Mouse (Mus musculus) effector memory CD4-positive, alpha-beta T cell, adult 7 months (primary cell): ENCODE results near the gene Fkbpl. TPM values are rescaled to one million over a fixed set of nuclear protein-coding genes. Genes with fewer than 3 reads are reported as not detected.

Experiments
- polyA plus RNA-seq: library from polyadenylated mRNA; unstranded; fragments of 100-300 nt; shearing (Covaris generic); gene quantifications from one replicate; pipeline ENCODE4 v1.2.1, GENCODE M21; 2017

Fkbpl gene
- 1.00 TPM for polyA plus RNA-seq

DNA sequence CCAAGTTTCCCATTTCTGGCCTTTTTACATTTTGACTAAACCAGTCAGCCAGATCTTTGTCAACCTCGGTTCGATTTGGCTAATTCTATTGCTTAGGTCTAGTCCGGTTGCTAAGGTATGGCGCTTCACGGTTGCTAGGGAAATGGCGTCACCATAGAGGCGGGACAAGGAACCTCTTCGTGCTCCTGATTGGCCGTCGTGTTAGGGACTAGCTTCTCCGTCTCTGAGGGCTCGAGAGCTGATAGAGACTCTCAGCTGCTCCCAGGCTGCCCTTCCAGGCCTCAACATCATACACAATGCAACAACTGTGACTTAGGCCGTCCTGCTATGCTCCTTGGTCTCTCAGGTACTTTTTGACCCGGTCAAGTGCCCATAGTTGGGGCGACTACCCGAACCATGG is at the start of gene Fkbpl:
Gene Fkbpl, plus strand, starts transcription at position 157 of the 400 bp plus-strand sequence.

DNA sequence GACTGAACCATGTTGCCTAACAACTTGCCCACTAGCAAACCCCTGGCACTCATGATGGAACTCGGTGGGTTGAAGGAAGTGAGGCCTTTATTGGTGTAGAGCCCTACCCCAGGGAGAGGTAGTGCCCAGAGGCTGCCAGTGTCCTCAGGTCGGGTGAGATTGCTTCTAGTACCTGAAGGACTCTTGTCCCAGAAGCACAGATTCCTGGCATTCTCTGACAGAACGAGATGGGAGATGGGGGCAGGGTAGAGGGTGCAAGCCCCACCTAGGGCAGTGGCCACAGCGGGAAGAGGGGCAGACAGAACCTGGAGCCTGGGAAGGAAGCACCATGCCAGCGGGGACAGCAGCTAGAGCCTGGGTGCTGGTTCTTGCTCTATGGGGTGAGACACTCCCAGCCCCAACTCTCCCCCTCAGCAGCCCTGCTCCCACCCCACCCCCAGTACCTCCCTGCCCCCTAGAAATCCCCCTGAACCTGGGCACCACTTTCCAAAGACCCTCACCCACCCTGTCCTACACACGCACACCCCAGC is 46.9 kb upstream of the Fkbpl start, which contains the start of gene Ager:
Gene Ager, plus strand, starts transcription at position 297 of the 530 bp plus-strand sequence.

DNA sequence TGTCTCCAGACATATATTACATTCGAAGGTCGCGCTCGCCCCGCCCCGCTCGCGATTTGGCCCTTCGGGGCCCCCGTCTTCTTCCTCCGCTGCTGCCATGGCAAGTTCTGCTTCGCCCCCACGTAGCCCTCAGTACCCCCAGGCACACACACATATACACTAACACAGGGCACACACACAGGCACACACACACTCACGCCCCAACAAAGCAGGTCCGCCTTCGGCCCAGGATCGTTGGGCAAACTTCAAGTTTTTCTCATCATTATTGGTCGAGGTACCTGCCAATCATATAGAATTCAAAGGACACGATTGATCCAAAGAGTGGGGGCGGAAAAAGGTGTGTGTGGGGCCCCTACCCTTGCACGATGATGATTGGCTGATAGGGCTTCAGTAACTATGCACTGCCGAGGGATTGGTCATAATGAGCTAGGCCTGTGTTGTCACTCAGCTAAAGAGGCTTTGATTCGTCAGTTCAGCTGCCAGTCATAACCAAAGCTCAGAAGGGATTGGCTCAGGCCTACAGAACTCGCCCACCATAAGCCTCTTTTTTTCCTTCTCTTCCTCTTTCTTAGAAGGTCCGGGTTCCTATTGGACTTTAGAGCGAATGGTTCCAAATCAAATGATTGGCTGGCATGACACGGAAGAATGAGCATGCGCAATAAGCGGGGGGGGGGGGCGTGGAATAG is 41.0 kb upstream of the Fkbpl start, which contains the start of gene Rnf5:
Gene Rnf5, minus strand, starts transcription at position 316 of the 686 bp plus-strand sequence.

DNA sequence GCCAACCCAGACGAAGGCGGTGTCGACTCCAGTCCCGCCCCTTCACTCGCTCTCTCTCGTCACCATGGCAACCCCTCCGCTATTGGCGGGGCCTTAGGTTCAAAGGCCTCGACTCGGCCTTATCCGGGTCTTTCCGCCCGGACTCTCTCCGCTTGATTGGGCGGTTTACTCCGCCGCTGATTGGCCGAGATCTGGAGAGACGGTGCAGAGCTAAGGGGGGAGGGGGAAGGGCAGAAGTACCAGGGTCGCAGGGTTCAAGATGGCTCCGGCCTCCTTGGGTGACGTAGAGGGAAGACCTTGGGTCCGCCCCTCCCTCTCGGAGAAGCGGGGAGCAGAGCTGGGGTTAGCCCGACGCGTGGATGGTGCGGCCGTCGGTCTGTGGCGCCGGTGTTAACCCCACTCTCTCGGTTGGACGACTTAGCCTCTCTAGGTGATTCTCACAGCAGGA is 40.5 kb upstream of the Fkbpl start, which contains the start of gene Agpat1:
Gene Agpat1, plus strand, starts transcription at position 202 of the 448 bp plus-strand sequence.

DNA sequence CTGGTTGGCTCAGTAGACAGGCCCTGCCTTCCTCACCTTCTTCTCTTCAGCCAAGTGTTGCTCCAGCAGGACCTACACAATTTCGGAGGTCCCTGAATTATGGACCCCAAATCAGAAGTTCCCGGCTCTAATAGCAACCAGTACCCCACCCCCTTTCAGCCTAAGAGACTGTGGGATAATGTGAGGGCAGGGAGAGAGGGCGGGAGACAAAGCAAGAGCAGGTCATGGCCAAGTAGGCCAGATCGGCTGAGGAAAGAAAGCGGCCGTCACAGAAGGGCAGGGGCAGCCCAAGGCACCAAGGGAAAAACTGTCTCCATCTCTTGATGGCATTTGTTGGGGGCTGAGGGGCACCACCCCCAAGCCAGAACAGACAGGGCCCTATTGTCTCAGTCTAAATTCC is 28.7 kb upstream of the Fkbpl start, which contains the start of gene Egfl8:
Gene Egfl8, minus strand, starts transcription at position 101 of the 400 bp plus-strand sequence.

DNA sequence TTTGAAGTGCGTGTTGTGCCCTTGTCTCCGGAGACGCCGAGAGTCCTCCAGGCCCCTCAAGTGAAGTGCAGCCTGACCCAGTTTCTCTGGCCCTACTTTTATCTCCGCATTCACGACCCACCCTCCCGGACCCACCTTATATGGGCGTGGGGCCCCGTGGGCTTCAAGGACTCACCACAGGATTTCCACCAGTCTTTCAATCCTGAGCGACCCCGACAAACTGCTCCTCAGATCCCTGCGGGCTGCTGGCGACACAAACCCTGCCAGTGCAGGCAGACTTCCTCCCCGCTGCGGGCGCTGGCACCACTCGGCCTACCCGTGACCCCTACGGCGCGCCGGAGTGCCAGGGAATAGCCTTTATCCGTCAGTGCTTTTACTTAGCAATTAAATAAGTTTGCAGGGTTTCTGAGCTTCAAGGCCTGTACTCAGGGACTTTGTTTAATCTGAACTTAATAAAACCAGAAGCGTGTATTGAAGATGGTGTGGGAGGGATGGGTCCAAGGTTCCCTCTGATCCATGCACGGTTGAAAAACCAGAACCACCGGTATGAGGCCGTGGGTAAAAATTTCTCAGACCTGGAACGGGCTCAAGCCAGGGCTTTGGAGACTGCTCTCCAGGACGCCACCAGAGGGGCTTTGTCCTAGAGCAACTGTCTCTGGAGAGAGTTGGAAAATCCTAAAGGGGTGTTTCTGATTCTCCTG is 16.5 kb upstream of the Fkbpl start, which contains the start of gene Ppt2:
Gene Ppt2, minus strand, starts transcription at position 568 of the 701 bp plus-strand sequence.

DNA sequence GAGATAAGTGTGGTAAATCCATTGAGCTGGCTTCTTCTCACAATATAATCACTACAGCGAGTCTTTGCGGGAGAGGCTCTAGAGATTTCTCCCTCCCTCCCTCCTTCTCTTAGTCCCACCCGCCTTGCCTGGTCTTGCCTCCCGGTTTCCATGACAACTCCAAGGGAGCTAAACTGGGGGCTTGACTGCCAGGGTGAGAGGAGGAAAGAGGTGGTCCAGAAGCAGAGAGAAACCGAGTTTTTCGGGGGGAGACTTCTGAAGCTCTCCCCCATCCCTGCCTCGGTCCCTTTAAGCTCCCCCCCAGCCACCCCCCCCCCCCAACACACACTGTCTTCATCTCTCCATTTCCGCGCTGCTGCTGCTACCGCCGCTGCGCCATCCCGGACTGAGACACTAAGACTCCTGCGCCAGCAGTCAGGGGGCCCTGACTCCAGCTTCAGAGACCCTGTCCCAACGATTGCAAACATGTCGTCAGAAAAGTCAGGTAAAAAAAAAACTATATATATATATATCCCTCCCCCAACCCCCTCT is 15.3 kb upstream of the Fkbpl start, which contains the start of gene Prrt1:
Gene Prrt1, plus strand, starts transcription at position 313 of the 531 bp plus-strand sequence.

DNA sequence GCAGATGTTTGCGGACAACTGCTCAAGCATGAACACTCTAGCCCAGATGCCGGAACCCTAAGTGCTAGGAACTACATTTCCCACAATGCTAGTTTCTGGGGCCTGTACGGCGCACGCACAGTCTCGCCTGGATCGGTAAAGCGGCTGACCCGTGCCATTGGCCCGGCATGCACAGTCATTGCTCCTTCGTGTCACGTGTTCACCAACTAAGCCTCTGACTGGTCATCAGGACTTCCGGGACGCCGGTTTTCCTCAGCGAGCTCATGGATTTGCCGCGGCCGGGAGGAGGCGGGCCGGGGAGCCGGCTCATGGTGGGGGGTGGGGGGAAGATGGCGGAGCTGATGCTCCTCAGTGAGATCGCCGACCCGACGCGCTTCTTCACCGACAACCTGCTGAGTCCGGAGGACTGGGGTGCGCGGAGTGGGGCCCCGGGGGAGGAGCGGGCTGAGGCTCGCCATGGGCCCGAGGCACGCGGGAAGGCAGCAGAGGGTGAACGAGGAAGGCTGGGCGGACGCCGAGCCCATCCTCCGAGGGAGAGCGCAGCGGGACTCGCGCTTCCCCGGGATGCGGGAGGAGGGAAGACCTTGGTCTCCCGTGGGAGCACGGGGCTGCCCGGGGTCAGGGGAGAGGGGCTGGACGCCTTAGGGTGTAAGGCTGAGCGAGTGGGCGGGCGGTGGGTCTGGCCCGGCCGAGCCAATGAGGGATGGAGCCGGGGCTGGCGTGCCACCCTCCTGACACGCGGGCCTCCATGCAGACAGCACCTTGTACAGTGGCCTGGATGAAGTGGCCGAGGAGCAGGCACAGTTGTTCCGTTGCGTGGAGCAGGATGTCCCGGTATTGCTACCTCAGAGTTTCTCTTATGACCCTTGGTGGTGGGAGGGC is 2.6 kb downstream of the Fkbpl start, which contains the start of gene Atf6b:
Gene Atf6b, plus strand, starts transcription at position 241 of the 882 bp plus-strand sequence.

DNA sequence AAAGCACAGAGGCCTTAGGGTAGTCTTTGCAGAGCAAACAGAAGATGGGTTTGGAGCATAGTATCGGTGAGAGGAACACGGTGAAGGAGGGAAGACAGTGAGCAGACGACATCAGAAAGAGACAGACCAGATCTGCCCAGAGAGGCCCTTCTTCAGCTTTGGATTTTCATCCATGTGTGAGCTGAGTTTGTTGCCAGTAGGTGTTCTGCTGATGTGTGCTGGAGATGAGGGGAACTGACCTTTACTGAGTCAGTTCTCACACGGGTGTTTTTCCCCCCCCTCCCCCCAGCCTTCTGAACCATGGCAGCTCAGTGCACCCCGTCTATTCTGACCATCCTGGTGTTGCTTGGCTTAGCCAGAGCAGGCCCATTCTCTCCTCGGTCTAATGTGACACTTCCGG is 25.7 kb downstream of the Fkbpl start, which contains the start of gene Tnxb:
Gene Tnxb, plus strand, starts transcription at position 301 of the 400 bp plus-strand sequence.

Other genes starting within 250 kb of the Fkbpl start
- gene BC051142, start 245.9 kb upstream of the Fkbpl start, polyA plus RNA-seq: 1.2 TPM
- gene Btnl4, start 167.4 kb upstream of the Fkbpl start, polyA plus RNA-seq: not detected
- gene Btnl6, start 127.4 kb upstream of the Fkbpl start, polyA plus RNA-seq: not detected
- gene Notch4, start 80.5 kb upstream of the Fkbpl start, polyA plus RNA-seq: 1.9 TPM
- 194 TPM for gene Gpsm3, start 55.0 kb upstream of the Fkbpl start, polyA plus RNA-seq
- 5.6 TPM for gene Pbx2, start 53.5 kb upstream of the Fkbpl start, polyA plus RNA-seq
- not detected for gene Ager, start 46.9 kb upstream of the Fkbpl start, polyA plus RNA-seq
- 59.0 TPM for gene Rnf5, start 41.1 kb upstream of the Fkbpl start, polyA plus RNA-seq
- gene Agpat1, start 40.5 kb upstream of the Fkbpl start, polyA plus RNA-seq: 18.8 TPM
- 3.2 TPM for gene Egfl8, start 28.8 kb upstream of the Fkbpl start, polyA plus RNA-seq
- 28.8 TPM for gene Ppt2, start 16.3 kb upstream of the Fkbpl start, polyA plus RNA-seq
- gene Prrt1, start 15.2 kb upstream of the Fkbpl start, polyA plus RNA-seq: 20.9 TPM
- gene Atf6b, start 2.4 kb downstream of the Fkbpl start, polyA plus RNA-seq: 55.9 TPM
- gene Tnxb, start 25.8 kb downstream of the Fkbpl start, polyA plus RNA-seq: 0.02 TPM
- gene C4b, start 99.1 kb downstream of the Fkbpl start, polyA plus RNA-seq: not detected
- gene Cyp21a1, start 159.8 kb downstream of the Fkbpl start, polyA plus RNA-seq: not detected
- 22.8 TPM for gene Stk19, start 192.2 kb downstream of the Fkbpl start, polyA plus RNA-seq
- gene Dxo, start 192.3 kb downstream of the Fkbpl start, polyA plus RNA-seq: 93.8 TPM
- gene Skiv2l, start 205.4 kb downstream of the Fkbpl start, polyA plus RNA-seq: 117 TPM
- gene Nelfe, start 205.6 kb downstream of the Fkbpl start, polyA plus RNA-seq: 34.7 TPM
- gene Cfb, start 217.8 kb downstream of the Fkbpl start, polyA plus RNA-seq: 0.40 TPM
- gene Zbtb12, start 234.7 kb downstream of the Fkbpl start, polyA plus RNA-seq: 0.38 TPM
- not detected for gene Gm20547, start 237.3 kb downstream of the Fkbpl start, polyA plus RNA-seq